Mouse (Mus musculus): ENCODE data around the gene Osbpl8.

GRCm38 (mm10) chr10:111237434-111237833, 72.9 kb downstream of the Osbpl8 start:
- no peak for TF ChIP-seq CTCF (IDR thresholded peaks at IDR 0.05)
- no peak for TF ChIP-seq POLR2A (IDR thresholded peaks at IDR 0.05; ENCODE audit: insufficient read depth, low read depth, low read length)

Data from heart, adult 2 months (tissue).